25 mouse cellular contexts compared by ENCODE assay signal in the genomic region with DNA sequence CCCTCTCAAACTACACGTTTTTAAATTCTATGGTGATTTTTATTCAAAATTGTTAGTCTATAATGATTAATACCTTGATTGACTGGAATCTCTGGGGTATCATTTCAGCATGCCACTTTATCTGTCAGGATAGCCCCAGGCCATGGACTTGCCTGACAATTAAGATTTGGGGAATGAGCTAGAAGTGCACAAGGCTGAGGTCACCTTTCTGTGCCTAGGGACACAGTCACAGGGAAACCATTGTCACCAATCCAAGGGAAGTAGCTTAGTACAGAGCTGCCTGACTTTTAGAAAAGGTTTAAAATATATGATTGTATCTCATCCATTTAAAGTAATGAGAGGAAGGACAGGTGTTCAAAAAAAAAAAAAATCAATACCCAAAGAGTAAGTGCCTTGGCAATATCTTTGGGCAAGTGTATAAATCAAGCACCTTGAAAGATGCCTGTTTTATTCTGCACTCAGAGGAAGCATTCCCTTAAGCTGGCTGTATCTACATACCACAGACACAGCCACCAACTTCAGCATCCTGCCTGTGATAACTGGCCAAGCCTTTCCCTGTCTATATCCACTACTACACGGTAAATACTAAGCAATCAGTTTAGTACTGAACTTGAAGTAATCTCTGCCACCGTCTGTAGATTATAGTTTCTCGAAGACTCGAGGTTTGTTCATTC.
DNase-seq lines count a peak whose midpoint lies in the region; ATAC-seq lines count a peak whose summit lies in the region.
"Had no signal": no experiment of that assay in that cellular context is flagged by ENCODE, and none has a peak within 500 bp of the region (broad histone marks: within the 10 kb centered on the region; RNA-seq: fewer than 3 reads in every experiment).

No protein-coding gene starts in this region.

- no peak overlapping the region for H3K4me2 ChIP-seq in hindbrain, embryonic 11.5 days (replicated peaks; ENCODE audit: low read depth, low read length)
- no peak overlapping the region for H3K4me2 ChIP-seq in midbrain, embryonic 12.5 days (replicated peaks)
- H3K4me2 ChIP-seq in midbrain, embryonic 15.5 days = no peak overlapping the region
- no peak overlapping the region for H3K4me2 ChIP-seq in hindbrain, embryonic 13.5 days
- H3K4me2 ChIP-seq: forebrain, embryonic 12.5 days; heart, embryonic 13.5 days; limb, embryonic 12.5 days; liver, embryonic 15.5 days; lung, embryonic 14.5 days; neural tube, embryonic 13.5 days had no signal

- H3K36me3 ChIP-seq in hindbrain, embryonic 11.5 days (ENCODE audit: control insufficient read depth, insufficient read depth, low read length) = no peaks in the 10 kb centered on the region
- no peaks in the 10 kb centered on the region for H3K36me3 ChIP-seq in hindbrain, embryonic 10.5 days
- no peaks in the 10 kb centered on the region for H3K36me3 ChIP-seq in midbrain, embryonic 12.5 days
- H3K36me3 ChIP-seq in midbrain, embryonic 15.5 days (replicated peaks) = no peaks in the 10 kb centered on the region
- no peaks in the 10 kb centered on the region for H3K36me3 ChIP-seq in hindbrain, embryonic 13.5 days
- H3K36me3 ChIP-seq: forebrain, embryonic 12.5 days; heart, embryonic 13.5 days; limb, embryonic 12.5 days; liver, embryonic 15.5 days; neural tube, embryonic 13.5 days had no signal

- no peaks in the 10 kb centered on the region for H3K4me1 ChIP-seq in hindbrain, embryonic 11.5 days (replicated peaks; ENCODE audit: control insufficient read depth, insufficient read depth, low read length)
- no peaks in the 10 kb centered on the region for H3K4me1 ChIP-seq in hindbrain, embryonic 10.5 days (replicated peaks)
- no peaks in the 10 kb centered on the region for H3K4me1 ChIP-seq in midbrain, embryonic 12.5 days
- H3K4me1 ChIP-seq in midbrain, embryonic 15.5 days = no peaks in the 10 kb centered on the region
- peaks cover 9% of the 10 kb centered on the region for H3K4me1 ChIP-seq in hindbrain, embryonic 13.5 days (replicated peaks)
- H3K4me1 ChIP-seq: forebrain, embryonic 12.5 days; heart, embryonic 13.5 days; limb, embryonic 12.5 days; liver, embryonic 15.5 days; neural tube, embryonic 13.5 days had no signal

- H3K27ac ChIP-seq in hindbrain, embryonic 11.5 days (ENCODE audit: low read depth, low read length) = no peak overlapping the region
- H3K27ac ChIP-seq in hindbrain, embryonic 10.5 days = no peak overlapping the region
- H3K27ac ChIP-seq in midbrain, embryonic 12.5 days (replicated peaks) = no peak overlapping the region
- H3K27ac ChIP-seq in midbrain, embryonic 15.5 days = no peak overlapping the region
- no peak overlapping the region for H3K27ac ChIP-seq in hindbrain, embryonic 13.5 days
- H3K27ac ChIP-seq: forebrain, embryonic 12.5 days; heart, embryonic 13.5 days; layer of hippocampus, adult 2 months; left cerebral cortex, adult 2 months; limb, embryonic 12.5 days; liver, embryonic 15.5 days; neural tube, embryonic 13.5 days had no signal

- no peak overlapping the region for H3K9ac ChIP-seq in hindbrain, embryonic 11.5 days (ENCODE audit: low read depth, low read length)
- no peak overlapping the region for H3K9ac ChIP-seq in midbrain, embryonic 12.5 days (replicated peaks)
- no peak overlapping the region for H3K9ac ChIP-seq in midbrain, embryonic 15.5 days
- no peak overlapping the region for H3K9ac ChIP-seq in hindbrain, embryonic 13.5 days
- H3K9ac ChIP-seq: forebrain, embryonic 12.5 days; heart, embryonic 13.5 days; limb, embryonic 12.5 days; liver, embryonic 15.5 days; lung, embryonic 14.5 days; neural tube, embryonic 13.5 days had no signal

- H3K4me3 ChIP-seq in hindbrain, embryonic 11.5 days (ENCODE audit: low read depth, low read length) = no peak overlapping the region
- no peak overlapping the region for H3K4me3 ChIP-seq in hindbrain, embryonic 10.5 days
- no peak overlapping the region for H3K4me3 ChIP-seq in midbrain, embryonic 12.5 days
- no peak overlapping the region for H3K4me3 ChIP-seq in midbrain, embryonic 15.5 days
- H3K4me3 ChIP-seq in hindbrain, embryonic 13.5 days = no peak overlapping the region
- H3K4me3 ChIP-seq: erythroblast, embryonic 14.5 days; forebrain, embryonic 12.5 days; heart, embryonic 13.5 days; layer of hippocampus, adult 2 months; left cerebral cortex, adult 2 months; limb, embryonic 12.5 days; liver, embryonic 15.5 days; neural tube, embryonic 13.5 days had no signal

- 75% methylated on average over 5 of the region's 5 CpGs for WGBS in hindbrain, embryonic 11.5 days
- WGBS in hindbrain, embryonic 10.5 days = 82% methylated on average over 5 of the region's 5 CpGs
- WGBS in midbrain, embryonic 12.5 days = 78% methylated on average over 5 of the region's 5 CpGs
- WGBS in midbrain, embryonic 15.5 days = 66% methylated on average over 5 of the region's 5 CpGs
- 57% methylated on average over 5 of the region's 5 CpGs for WGBS in hindbrain, embryonic 13.5 days

- H3K9me3 ChIP-seq in hindbrain, embryonic 11.5 days (ENCODE audit: control insufficient read depth, low read length) = no peaks in the 10 kb centered on the region
- H3K9me3 ChIP-seq in hindbrain, embryonic 10.5 days = no peaks in the 10 kb centered on the region
- no peaks in the 10 kb centered on the region for H3K9me3 ChIP-seq in midbrain, embryonic 12.5 days
- H3K9me3 ChIP-seq in midbrain, embryonic 15.5 days = no peaks in the 10 kb centered on the region
- H3K9me3 ChIP-seq in hindbrain, embryonic 13.5 days = no peaks in the 10 kb centered on the region
- H3K9me3 ChIP-seq: forebrain, embryonic 12.5 days; heart, embryonic 13.5 days; limb, embryonic 12.5 days; liver, embryonic 15.5 days; neural tube, embryonic 13.5 days had no signal

- peak; percentile 63 for ATAC-seq in hindbrain, embryonic 11.5 days (ENCODE audit: low FRiP score)
- ATAC-seq in midbrain, embryonic 12.5 days (ENCODE audit: low FRiP score, low read depth) = peak; percentile 56; the same call in 1 of the 2 replicates
- ATAC-seq in midbrain, embryonic 15.5 days (replicated peaks) = no peak; the same call in 1 of the 2 replicates
- ATAC-seq in hindbrain, embryonic 13.5 days (ENCODE audit: low FRiP score) = peak; percentile 59; the same call in 1 of the 2 replicates
- ATAC-seq: CD4-positive, CD25-positive, alpha-beta regulatory T cell, adult 4 months had no signal

- no peak for DNase-seq in hindbrain, embryonic 11.5 days (ENCODE audit: low spot score)
- DNase-seq in hindbrain, embryonic 10.5 days (ENCODE audit: low spot score) = no peak
- peak; percentile 1 for DNase-seq in mesoderm, embryonic 11.5 days (ENCODE audit: low read depth, low spot score)
- DNase-seq in spleen, adult 12 weeks (ENCODE audit: low spot score) = no peak
- DNase-seq: adrenal gland, postnatal 25 days; cerebellum, adult 18-20 months; gastrocnemius, postnatal 36 days; heart, postnatal 10 days; kidney, adult 2 months; kidney, postnatal 25 days; lung, embryonic 14.5 days; lung, postnatal 14 days; thymus, postnatal 4 days had no signal

- H3K27me3 ChIP-seq in hindbrain, embryonic 11.5 days (ENCODE audit: control insufficient read depth, insufficient read depth, low read length) = no peaks in the 10 kb centered on the region
- H3K27me3 ChIP-seq in hindbrain, embryonic 10.5 days (ENCODE audit: insufficient read depth, poor library complexity, severe bottlenecking) = no peaks in the 10 kb centered on the region
- H3K27me3 ChIP-seq in midbrain, embryonic 12.5 days = no peaks in the 10 kb centered on the region
- no peaks in the 10 kb centered on the region for H3K27me3 ChIP-seq in midbrain, embryonic 15.5 days (replicated peaks)
- H3K27me3 ChIP-seq in hindbrain, embryonic 13.5 days = no peaks in the 10 kb centered on the region
- H3K27me3 ChIP-seq: forebrain, embryonic 12.5 days; heart, embryonic 13.5 days; limb, embryonic 12.5 days; liver, embryonic 15.5 days; neural tube, embryonic 13.5 days had no signal
